Mouse (Mus musculus): ENCODE data around the gene Sec16a. TPM values are rescaled to one million over a fixed set of nuclear protein-coding genes. Genes with fewer than 3 reads are reported as not detected.

Gene Sec16a
- total and polyA plus RNA-seq, 2 experiments from 2014 or later: 9.9 to 60.9 TPM

GRCm38 (mm10) chr2:26487322-26488021, 42.5 kb upstream of the Sec16a start:
- H3K36me3 ChIP-seq (ENCODE audit: insufficient read depth, low read length): peaks cover 3% of the 10 kb centered on the region; the same call in 1 of the 2 replicates
- ATAC-seq: peak; percentile 85
- no peaks in the 10 kb centered on the region for H3K9me3 ChIP-seq (ENCODE audit: low read length)
- no peaks in the 10 kb centered on the region for H3K27me3 ChIP-seq (ENCODE audit: insufficient read depth, low read length)
- H3K9ac ChIP-seq (replicated peaks; ENCODE audit: low read length): peak overlapping the region; percentile 15; the same call in 1 of the 2 replicates
- peak overlapping the region; percentile 89 for H3K27ac ChIP-seq
- 16% methylated on average over 18 of the region's 18 CpGs for WGBS
- no peak for TF ChIP-seq CTCF (IDR thresholded peaks at IDR 0.05; ENCODE audit: low read depth)
- H3K4me2 ChIP-seq (ENCODE audit: low read depth, low read length): peak overlapping the region; percentile 32
- peaks cover 60% of the 10 kb centered on the region for H3K4me1 ChIP-seq (ENCODE audit: insufficient read depth, low read length)
- H3K4me3 ChIP-seq (ENCODE audit: low read length): no peak overlapping the region
- DNase-seq (ENCODE audit: low spot score): peak; percentile 87

- peak; percentile 70 for DNase-seq (ENCODE audit: low spot score)
- WGBS: 11% methylated on average over 3 of the region's 3 CpGs
- Histone ChIP-seq H3K27ac (peak overlapping the region; percentile 89), H3K9me3 (ENCODE audit: low read length) (no peaks in the 10 kb centered on the region), H3K9ac (replicated peaks; ENCODE audit: low read length) (no peak overlapping the region), H3K36me3 (ENCODE audit: insufficient read depth, low read length) (peaks cover 3% of the 10 kb centered on the region; the same call in 1 of the 2 replicates), H3K4me3 (ENCODE audit: low read length) (no peak overlapping the region), H3K4me2 (ENCODE audit: low read depth, low read length) (peak overlapping the region; percentile 32), H3K27me3 (ENCODE audit: insufficient read depth, low read length) (no peaks in the 10 kb centered on the region), H3K4me1 (ENCODE audit: insufficient read depth, low read length) (peaks cover 60% of the 10 kb centered on the region)
- no peak; the same call in 1 of the 2 replicates for ATAC-seq
- TF ChIP-seq CTCF (IDR thresholded peaks at IDR 0.05; ENCODE audit: low read depth): no peak
Measured at GRCm38 (mm10) chr2:26486835-26487321, 41.9 kb upstream of the Sec16a start.

- Histone ChIP-seq H3K4me3 (ENCODE audit: low read length) (no peak overlapping the region), H3K9ac (replicated peaks; ENCODE audit: low read length) (peak overlapping the region; percentile 13; the same call in 1 of the 2 replicates), H3K36me3 (ENCODE audit: insufficient read depth, low read length) (peaks cover 3% of the 10 kb centered on the region; the same call in 1 of the 2 replicates), H3K4me1 (ENCODE audit: insufficient read depth, low read length) (peaks cover 60% of the 10 kb centered on the region), H3K9me3 (ENCODE audit: low read length) (no peaks in the 10 kb centered on the region), H3K27me3 (ENCODE audit: insufficient read depth, low read length) (no peaks in the 10 kb centered on the region), H3K4me2 (ENCODE audit: low read depth, low read length) (peak overlapping the region; percentile 32), H3K27ac (peak overlapping the region; percentile 89)
- WGBS: 22% methylated on average over 5 of the region's 5 CpGs
- DNase-seq (ENCODE audit: low spot score) (no peak), ATAC-seq (no peak)
- no peak for TF ChIP-seq CTCF (IDR thresholded peaks at IDR 0.05; ENCODE audit: low read depth)
Measured at GRCm38 (mm10) chr2:26486264-26486810, 41.3 kb upstream of the Sec16a start.

GRCm38 (mm10) chr2:26485710-26486109, 40.7 kb upstream of the Sec16a start:
- Histone ChIP-seq H3K4me1 (ENCODE audit: insufficient read depth, low read length) (peaks cover 56% of the 10 kb centered on the region), H3K36me3 (ENCODE audit: insufficient read depth, low read length) (peaks cover 3% of the 10 kb centered on the region; the same call in 1 of the 2 replicates), H3K9ac (replicated peaks; ENCODE audit: low read length) (0 out of 2 replicates have a peak overlapping the region, but pooled peaks have one; percentile 13), H3K4me2 (ENCODE audit: low read depth, low read length) (peak overlapping the region; percentile 32), H3K27me3 (ENCODE audit: insufficient read depth, low read length) (no peaks in the 10 kb centered on the region), H3K27ac (peak overlapping the region; percentile 89), H3K9me3 (ENCODE audit: low read length) (no peaks in the 10 kb centered on the region), H3K4me3 (ENCODE audit: low read length) (no peak overlapping the region)
- peak; percentile 75 for ATAC-seq
- DNase-seq (ENCODE audit: low spot score): peak; percentile 79
- TF ChIP-seq CTCF (IDR thresholded peaks at IDR 0.05; ENCODE audit: low read depth): no peak
- 11% methylated on average over 7 of the region's 7 CpGs for WGBS

- no peak for TF ChIP-seq CTCF (IDR thresholded peaks at IDR 0.05; ENCODE audit: low read depth)
- no peak overlapping the region for H3K9ac ChIP-seq (replicated peaks; ENCODE audit: low read length)
- peaks cover 3% of the 10 kb centered on the region; the same call in 1 of the 2 replicates for H3K36me3 ChIP-seq (ENCODE audit: insufficient read depth, low read length)
- peak overlapping the region; percentile 89 for H3K27ac ChIP-seq
- DNase-seq (ENCODE audit: low spot score): no peak
- no peaks in the 10 kb centered on the region for H3K9me3 ChIP-seq (ENCODE audit: low read length)
- 23% methylated on average over 9 of the region's 9 CpGs for WGBS
- peak overlapping the region; percentile 32; the same call in 1 of the 2 replicates for H3K4me2 ChIP-seq (ENCODE audit: low read depth, low read length)
- no peak for ATAC-seq
- H3K27me3 ChIP-seq (ENCODE audit: insufficient read depth, low read length): no peaks in the 10 kb centered on the region
- no peak overlapping the region for H3K4me3 ChIP-seq (ENCODE audit: low read length)
- peaks cover 52% of the 10 kb centered on the region for H3K4me1 ChIP-seq (ENCODE audit: insufficient read depth, low read length)
Measured at GRCm38 (mm10) chr2:26485278-26485677, 40.3 kb upstream of the Sec16a start.

GRCm38 (mm10) chr2:26484169-26484568, 39.2 kb upstream of the Sec16a start:
- Histone ChIP-seq H3K36me3 (ENCODE audit: insufficient read depth, low read length) (peaks cover 3% of the 10 kb centered on the region; the same call in 1 of the 2 replicates), H3K9me3 (ENCODE audit: low read length) (no peaks in the 10 kb centered on the region), H3K4me3 (ENCODE audit: low read length) (no peak overlapping the region), H3K27ac (peak overlapping the region; percentile 89; the same call in 1 of the 2 replicates), H3K9ac (replicated peaks; ENCODE audit: low read length) (no peak overlapping the region), H3K4me1 (ENCODE audit: insufficient read depth, low read length) (peaks cover 44% of the 10 kb centered on the region), H3K27me3 (ENCODE audit: insufficient read depth, low read length) (no peaks in the 10 kb centered on the region), H3K4me2 (ENCODE audit: low read depth, low read length) (no peak overlapping the region)
- TF ChIP-seq CTCF (IDR thresholded peaks at IDR 0.05; ENCODE audit: low read depth): no peak
- ATAC-seq (no peak), DNase-seq (ENCODE audit: low spot score) (no peak)
- WGBS: 58% methylated on average over 10 of the region's 10 CpGs
